Mouse (Mus musculus) neutrophil, adult 5-6 weeks (primary cell): ENCODE results near the gene Capza3. TPM values are rescaled to one million over a fixed set of nuclear protein-coding genes. Genes with fewer than 3 reads are reported as not detected.

Experiments used
- ATAC-seq: fragments of 151-379, 151-347 bp; 2 replicates; pipeline ENCODE4 v1.8.0; 2017; ENCODE audit warnings: mild to moderate bottlenecking, moderate TSS enrichment; ENCODE audit not compliant: insufficient number of reproducible peaks, poor library complexity, low FRiP score, severe bottlenecking; ENCODE audit errors: extremely low read depth
- total RNA-seq: library from RNA; stranded (forward); fragments of 200-1000 nt; gene quantifications from 2 replicates; pipeline ENCODE4 v1.2.3, GENCODE M21; 2017

Capza3 gene
- not detected in 2 replicates for total RNA-seq

GRCm38 (mm10) chr6:140040952-140041351 lies at the start of gene Capza3:
Capza3 (plus strand) TSS chr6:140041252.
- ATAC-seq, result no peak

GRCm38 (mm10) chr6:140005181-140005580 lies 35.9 kb upstream of the Capza3 start:
- ATAC-seq, result no peak

- ATAC-seq, result no peak
These were observed 16.6 kb upstream of the Capza3 start for GRCm38 (mm10) chr6:140024404-140024803.

GRCm38 (mm10) chr6:140041357-140041756 lies 305 bp downstream of the Capza3 start, which contains the start of gene Plcz1:
Plcz1 (minus strand) TSS chr6:140041457.
- ATAC-seq, result no peak

- ATAC-seq, result no peak
These were observed 10.4 kb downstream of the Capza3 start for GRCm38 (mm10) chr6:140051476-140051875.

- ATAC-seq, result no peak
These were observed 13.3 kb downstream of the Capza3 start for GRCm38 (mm10) chr6:140054271-140054928.

- ATAC-seq, result no peak
These were observed 28.1 kb downstream of the Capza3 start for GRCm38 (mm10) chr6:140069177-140069576.

GRCm38 (mm10) chr6:140080933-140081332 lies 39.9 kb downstream of the Capza3 start:
- ATAC-seq, result no peak

GRCm38 (mm10) chr6:140081739-140082138 lies 40.7 kb downstream of the Capza3 start:
- no peak for ATAC-seq

- no peak for ATAC-seq
These were observed 48.8 kb downstream of the Capza3 start for GRCm38 (mm10) chr6:140089855-140090254.

Other genes starting within 250 kb of the Capza3 start
- gene Plcz1, start 205 bp downstream of the Capza3 start, total RNA-seq, result not detected in 2 replicates